9 mouse cellular contexts compared by ENCODE assay signal in the genomic region with DNA sequence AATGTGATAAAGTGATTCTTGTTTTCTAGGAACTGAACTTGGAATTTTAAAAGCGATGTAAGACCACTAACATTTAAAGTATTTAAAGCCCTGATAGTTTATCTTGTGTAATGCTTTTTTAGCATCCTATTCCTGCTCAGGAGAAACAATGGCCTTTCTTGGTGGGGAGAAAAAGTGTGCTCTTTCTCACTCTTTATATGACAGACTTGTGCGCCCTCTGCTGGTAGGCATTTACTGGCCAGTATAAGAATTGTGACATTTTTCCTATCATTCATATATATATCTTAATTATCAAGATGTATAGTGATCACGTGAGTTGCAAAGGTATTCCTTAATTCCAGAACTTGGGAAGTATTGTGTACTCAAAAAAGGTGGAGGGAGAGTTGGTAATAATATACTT.
DNase-seq lines count a peak whose midpoint lies in the region; ATAC-seq and TF ChIP-seq lines count a peak whose summit lies in the region.
"Had no signal": no experiment of that assay in that cellular context is flagged by ENCODE, and none has a peak within 500 bp of the region (broad histone marks: within the 10 kb centered on the region; RNA-seq: fewer than 3 reads in every experiment).

No protein-coding gene starts in this region.

- H3K27me3 ChIP-seq in liver, adult 2 months (ENCODE audit: control insufficient read depth, insufficient read depth, low read length): no peaks in the 10 kb centered on the region
- H3K27me3 ChIP-seq in liver, embryonic 11.5 days (replicated peaks; ENCODE audit: control insufficient read depth, insufficient read depth, low read length): no peaks in the 10 kb centered on the region
- no peaks in the 10 kb centered on the region for H3K27me3 ChIP-seq in heart, postnatal 0 days (ENCODE audit: control insufficient read depth, insufficient read depth, low read length)
- no peaks in the 10 kb centered on the region for H3K27me3 ChIP-seq in midbrain, embryonic 15.5 days (replicated peaks)
- H3K27me3 ChIP-seq: midbrain, embryonic 12.5 days had no signal

- TF ChIP-seq CTCF in liver, adult 2 months (IDR thresholded peaks at IDR 0.05; ENCODE audit: low read depth, low read length): peak; percentile 48
- TF ChIP-seq CTCF in heart, postnatal 0 days (IDR thresholded peaks at IDR 0.05; ENCODE audit: low read depth): peak; percentile 82

- H3K4me1 ChIP-seq in liver, adult 2 months (ENCODE audit: control insufficient read depth, insufficient read depth, low read length): no peaks in the 10 kb centered on the region
- H3K4me1 ChIP-seq in liver, embryonic 11.5 days (replicated peaks; ENCODE audit: control insufficient read depth, insufficient read depth, low read length): no peaks in the 10 kb centered on the region
- no peaks in the 10 kb centered on the region for H3K4me1 ChIP-seq in heart, postnatal 0 days (ENCODE audit: control insufficient read depth, insufficient read depth)
- H3K4me1 ChIP-seq in midbrain, embryonic 15.5 days: no peaks in the 10 kb centered on the region
- H3K4me1 ChIP-seq: midbrain, embryonic 12.5 days had no signal

- H3K9me3 ChIP-seq in liver, embryonic 11.5 days (ENCODE audit: control insufficient read depth, low read length): no peaks in the 10 kb centered on the region
- H3K9me3 ChIP-seq in heart, postnatal 0 days (replicated peaks; ENCODE audit: control insufficient read depth, low read length): no peaks in the 10 kb centered on the region
- no peaks in the 10 kb centered on the region for H3K9me3 ChIP-seq in midbrain, embryonic 15.5 days
- H3K9me3 ChIP-seq: midbrain, embryonic 12.5 days had no signal

- no peak overlapping the region for H3K9ac ChIP-seq in liver, adult 2 months (ENCODE audit: low read depth, low read length)
- H3K9ac ChIP-seq in liver, embryonic 11.5 days (ENCODE audit: low read depth, low read length): no peak overlapping the region
- no peak overlapping the region for H3K9ac ChIP-seq in heart, postnatal 0 days (replicated peaks; ENCODE audit: low read depth, low read length)
- no peak overlapping the region for H3K9ac ChIP-seq in midbrain, embryonic 15.5 days
- H3K9ac ChIP-seq: midbrain, embryonic 12.5 days had no signal

- peaks cover 52% of the 10 kb centered on the region for H3K36me3 ChIP-seq in liver, adult 2 months (ENCODE audit: control insufficient read depth, insufficient read depth, low read length)
- H3K36me3 ChIP-seq in liver, embryonic 11.5 days (ENCODE audit: control insufficient read depth, insufficient read depth, low read length): peaks cover 28% of the 10 kb centered on the region
- H3K36me3 ChIP-seq in heart, postnatal 0 days (replicated peaks; ENCODE audit: control insufficient read depth, insufficient read depth, low read length): peaks cover 63% of the 10 kb centered on the region
- peaks cover 38% of the 10 kb centered on the region for H3K36me3 ChIP-seq in midbrain, embryonic 15.5 days (replicated peaks)

- no peak for TF ChIP-seq POLR2A in liver, adult 2 months (IDR thresholded peaks at IDR 0.05; ENCODE audit: extremely low read depth, insufficient read depth, low read length)

- ATAC-seq in liver, embryonic 11.5 days (replicated peaks; ENCODE audit: low FRiP score): no peak
- ATAC-seq in heart, postnatal 0 days (ENCODE audit: insufficient read depth, low read depth): no peak
- ATAC-seq in midbrain, embryonic 15.5 days (replicated peaks): peak; percentile 59; the same call in 1 of the 2 replicates

- DNase-seq in liver, adult 2 months (ENCODE audit: extremely low read depth, low read depth, low spot score): peak; percentile 34
- DNase-seq in liver, embryonic 11.5 days (ENCODE audit: low spot score): no peak
- DNase-seq in T-cell, adult 2 months (ENCODE audit: low spot score): peak; percentile 60
- DNase-seq in cerebellum, postnatal 25 days: peak; percentile 75 to 90
- peak; percentile 37 for DNase-seq in heart, postnatal 0 days (ENCODE audit: low spot score)
- peak; percentile 54 to 76 for DNase-seq in left cerebral cortex, postnatal 10 days (ENCODE audit: extremely low spot score in 1 of 2, low spot score in 2 of 2)
- peak; percentile 64 for DNase-seq in thymus, postnatal 25 days

- H3K4me2 ChIP-seq in liver, embryonic 11.5 days: no peak overlapping the region
- H3K4me2 ChIP-seq in heart, postnatal 0 days (ENCODE audit: low read depth, low read length): no peak overlapping the region
- H3K4me2 ChIP-seq in midbrain, embryonic 15.5 days: no peak overlapping the region
- H3K4me2 ChIP-seq: midbrain, embryonic 12.5 days had no signal

- no peak for TF ChIP-seq EP300 in heart, postnatal 0 days (IDR thresholded peaks at IDR 0.05; ENCODE audit: low read depth)

- intact Hi-C loops in left cerebral cortex, postnatal 10 days (cut with DNase I): loop anchor here (5.0 kb wide), 1 partner anchor 96 kb away; no protein-coding TSS in a partner anchor

- H3K27ac ChIP-seq in liver, adult 2 months (replicated peaks; ENCODE audit: insufficient read depth, low read depth, low read length): no peak overlapping the region
- H3K27ac ChIP-seq in liver, embryonic 11.5 days (ENCODE audit: low read depth, low read length): no peak overlapping the region
- H3K27ac ChIP-seq in heart, postnatal 0 days (ENCODE audit: low read depth): no peak overlapping the region
- no peak overlapping the region for H3K27ac ChIP-seq in midbrain, embryonic 15.5 days

- 56% methylated on average over 3 of the region's 3 CpGs for WGBS in liver, adult 2 months
- WGBS in liver, embryonic 11.5 days: 62% methylated on average over 3 of the region's 3 CpGs
- 44% methylated on average over 3 of the region's 3 CpGs for WGBS in heart, postnatal 0 days
- WGBS in midbrain, embryonic 15.5 days: 50% methylated on average over 3 of the region's 3 CpGs

- no peak overlapping the region for H3K4me3 ChIP-seq in liver, adult 2 months (ENCODE audit: insufficient read depth, low read depth, low read length)
- no peak overlapping the region for H3K4me3 ChIP-seq in liver, embryonic 11.5 days (ENCODE audit: low read depth, low read length)
- H3K4me3 ChIP-seq in heart, postnatal 0 days (ENCODE audit: low read depth, low read length): no peak overlapping the region
- H3K4me3 ChIP-seq in midbrain, embryonic 15.5 days: no peak overlapping the region
- H3K4me3 ChIP-seq: midbrain, embryonic 12.5 days had no signal

- H3K79me2 ChIP-seq in liver, adult 2 months (ENCODE audit: control insufficient read depth, insufficient read depth, low read length): peaks cover 11% of the 10 kb centered on the region
